In genomic region chr6:128760416-128761143, GRCm38 (mm10) we compare ENCODE assay signal across 8 mouse cellular contexts. TPM values are rescaled to one million over a fixed set of nuclear protein-coding genes. Genes with fewer than 3 reads are reported as not detected.
DNase-seq lines count a peak whose midpoint lies in the region; ATAC-seq lines count a peak whose summit lies in the region.
"Not testable (repeated sequence)": the region's sequence is repeated elsewhere in the genome, so short reads cannot be mapped to it uniquely, and the experiment has no call there.

No protein-coding gene starts in this region.

- WGBS in hindbrain, embryonic 15.5 days, result under 1% methylated on average over 44 of the region's 44 CpGs

- peak overlapping the region; percentile 79 for H3K9ac ChIP-seq in hindbrain, embryonic 15.5 days

- H3K4me2 ChIP-seq in hindbrain, embryonic 15.5 days, result peak overlapping the region; percentile 53

- peak overlapping the region; percentile 94 for H3K27ac ChIP-seq in hindbrain, embryonic 15.5 days (replicated peaks)

- peak overlapping the region; percentile 76 for H3K4me3 ChIP-seq in hindbrain, embryonic 15.5 days

- H3K4me1 ChIP-seq in hindbrain, embryonic 15.5 days (replicated peaks), result not testable (repeated sequence)

- not testable (repeated sequence) for H3K27me3 ChIP-seq in hindbrain, embryonic 15.5 days

- DNase-seq in T-cell, adult 2 months (ENCODE audit: low spot score), result peak; percentile 88
- peak; percentile 85 to 96 for DNase-seq in cerebellum, postnatal 36 days
- peak; percentile 91 to 95 for DNase-seq in frontal cortex, postnatal 36 days (ENCODE audit: low spot score in 2 of 2)
- DNase-seq in left cerebral cortex, adult 18-20 months (ENCODE audit: low spot score in 2 of 2), result peak; percentile 89 to 90
- DNase-seq in lung, postnatal 4 days, result peak; percentile 87 to 91
- peak; percentile 92 for DNase-seq in retina, postnatal 1 day
- peak; percentile 86 for DNase-seq in thymus, postnatal 4 days

- peak; percentile 75 for ATAC-seq in hindbrain, embryonic 15.5 days (ENCODE audit: low FRiP score, low read depth)

- H3K36me3 ChIP-seq in hindbrain, embryonic 15.5 days, result not testable (repeated sequence)

- not testable (repeated sequence) for H3K9me3 ChIP-seq in hindbrain, embryonic 15.5 days

RNA-seq across cellular contexts. Expression of gene Klrb1c, which starts 28.4 kb away (rescaled TPM):
- polyA plus RNA-seq in hindbrain, embryonic 15.5 days (2015; fragmentation: Nextera tagmentation; extraction: Ambion mirVana), result 0.12 TPM in 1 of 2 replicates, not detected in the other
- not detected for total RNA-seq in left cerebral cortex, adult 18-20 months (2021)

RNA-seq across cellular contexts. Expression of gene Klrb1, which starts 37.7 kb away (rescaled TPM):
- polyA plus RNA-seq in hindbrain, embryonic 15.5 days (2015; fragmentation: Nextera tagmentation; extraction: Ambion mirVana), result 0.31 and 0.94 TPM in 2 replicates
- not detected for total RNA-seq in left cerebral cortex, adult 18-20 months (2021)

Comparison
In these comparisons a context has a peak if more than half of its experiments do, and no peak if none do; other contexts are left out.
1. Peak in every context shown above with its lines: DNase-seq, ATAC-seq, H3K4me3 ChIP-seq and H3K27ac ChIP-seq.